Comparison of ENCODE assay signal across 16 mouse cellular contexts in genomic region chr16:90635216-90635615, GRCm38 (mm10).
DNase-seq lines count a peak whose midpoint lies in the region; ATAC-seq and TF ChIP-seq lines count a peak whose summit lies in the region.
"Had no signal": no experiment of that assay in that cellular context is flagged by ENCODE, and none has a peak within 500 bp of the region (broad histone marks: within the 10 kb centered on the region; RNA-seq: fewer than 3 reads in every experiment).

No protein-coding gene starts in this region.

- H3K4me2 ChIP-seq in heart, embryonic 12.5 days: no peak overlapping the region
- no peak overlapping the region for H3K4me2 ChIP-seq in liver, embryonic 12.5 days
- H3K4me2 ChIP-seq: heart, embryonic 13.5 days; lung, embryonic 15.5 days; neural tube, embryonic 12.5 days had no signal

- H3K79me2 ChIP-seq in liver, adult 2 months (ENCODE audit: control insufficient read depth, insufficient read depth, low read length): no peaks in the 10 kb centered on the region

- H3K36me3 ChIP-seq in heart, embryonic 12.5 days: no peaks in the 10 kb centered on the region
- no peaks in the 10 kb centered on the region for H3K36me3 ChIP-seq in liver, adult 2 months (ENCODE audit: control insufficient read depth, insufficient read depth, low read length)
- H3K36me3 ChIP-seq in liver, embryonic 12.5 days: no peaks in the 10 kb centered on the region
- no peaks in the 10 kb centered on the region for H3K36me3 ChIP-seq in E14TG2a.4 (ENCODE audit: insufficient read depth, low read length)
- H3K36me3 ChIP-seq in embryonic facial prominence, embryonic 10.5 days (replicated peaks): no peaks in the 10 kb centered on the region
- H3K36me3 ChIP-seq: heart, embryonic 13.5 days; lung, embryonic 15.5 days; neural tube, embryonic 12.5 days had no signal

- peaks cover 5% of the 10 kb centered on the region for H3K4me1 ChIP-seq in heart, embryonic 12.5 days (replicated peaks)
- H3K4me1 ChIP-seq in liver, adult 2 months (ENCODE audit: control insufficient read depth, insufficient read depth, low read length): no peaks in the 10 kb centered on the region
- H3K4me1 ChIP-seq in liver, embryonic 12.5 days: no peaks in the 10 kb centered on the region
- no peaks in the 10 kb centered on the region for H3K4me1 ChIP-seq in E14TG2a.4 (replicated peaks; ENCODE audit: low read depth, low read length)
- H3K4me1 ChIP-seq in embryonic facial prominence, embryonic 10.5 days: peaks cover 13% of the 10 kb centered on the region
- H3K4me1 ChIP-seq: neural tube, embryonic 12.5 days had no signal

- peak; percentile 83 for DNase-seq in heart, adult 11 months
- DNase-seq in liver, adult 2 months (ENCODE audit: extremely low read depth, low read depth, low spot score): no peak
- peak; percentile 10 for DNase-seq in embryonic facial prominence, embryonic 10.5 days (ENCODE audit: low spot score)
- no peak for DNase-seq in testis, postnatal 14 days (ENCODE audit: low spot score)
- DNase-seq: cerebellum, adult 9-10 months; gastrocnemius, postnatal 14 days; heart, postnatal 4 days; kidney, postnatal 36 days; right cerebral cortex, postnatal 14 days had no signal

- no peak overlapping the region for H3K27ac ChIP-seq in heart, embryonic 12.5 days (ENCODE audit: poor library complexity, severe bottlenecking)
- H3K27ac ChIP-seq in liver, adult 2 months (replicated peaks; ENCODE audit: insufficient read depth, low read depth, low read length): no peak overlapping the region
- H3K27ac ChIP-seq in liver, embryonic 12.5 days: no peak overlapping the region
- H3K27ac ChIP-seq in embryonic facial prominence, embryonic 10.5 days (replicated peaks): no peak overlapping the region
- H3K27ac ChIP-seq: heart, embryonic 13.5 days; lung, embryonic 15.5 days; neural tube, embryonic 12.5 days had no signal

- 40% methylated on average over 12 of the region's 12 CpGs for WGBS in heart, embryonic 12.5 days
- 32% methylated on average over 12 of the region's 12 CpGs for WGBS in liver, adult 2 months
- 39% methylated on average over 12 of the region's 12 CpGs for WGBS in liver, embryonic 12.5 days (ENCODE audit: insufficient replicate concordance)
- WGBS in embryonic facial prominence, embryonic 10.5 days: 37% methylated on average over 12 of the region's 12 CpGs

- ATAC-seq in heart, embryonic 12.5 days (ENCODE audit: insufficient number of reproducible peaks, low FRiP score): no peak
- ATAC-seq in liver, embryonic 12.5 days: no peak
- ATAC-seq: forebrain, embryonic 16.5 days had no signal

- H3K4me3 ChIP-seq in heart, embryonic 12.5 days: no peak overlapping the region
- H3K4me3 ChIP-seq in liver, adult 2 months (ENCODE audit: insufficient read depth, low read depth, low read length): no peak overlapping the region
- H3K4me3 ChIP-seq in liver, embryonic 12.5 days: no peak overlapping the region
- H3K4me3 ChIP-seq in E14TG2a.4 (replicated peaks; ENCODE audit: low read length): no peak overlapping the region
- no peak overlapping the region for H3K4me3 ChIP-seq in embryonic facial prominence, embryonic 10.5 days
- H3K4me3 ChIP-seq: heart, embryonic 13.5 days; lung, embryonic 15.5 days; neural tube, embryonic 12.5 days had no signal

- no peak for TF ChIP-seq POLR2A in liver, adult 2 months (IDR thresholded peaks at IDR 0.05; ENCODE audit: extremely low read depth, insufficient read depth, low read length)

- H3K9ac ChIP-seq in heart, embryonic 12.5 days: no peak overlapping the region
- H3K9ac ChIP-seq in liver, adult 2 months (ENCODE audit: low read depth, low read length): no peak overlapping the region
- H3K9ac ChIP-seq in liver, embryonic 12.5 days: no peak overlapping the region
- H3K9ac ChIP-seq: heart, embryonic 13.5 days; lung, embryonic 15.5 days; neural tube, embryonic 12.5 days had no signal

- peak; percentile 57 for TF ChIP-seq CTCF in liver, adult 2 months (IDR thresholded peaks at IDR 0.05; ENCODE audit: low read depth, low read length)
- TF ChIP-seq CTCF in E14TG2a.4 (conservative IDR thresholded peaks at IDR 0.05; ENCODE audit: low read length): peak; percentile 19

- no peaks in the 10 kb centered on the region for H3K27me3 ChIP-seq in heart, embryonic 12.5 days (replicated peaks)
- no peaks in the 10 kb centered on the region for H3K27me3 ChIP-seq in liver, adult 2 months (ENCODE audit: control insufficient read depth, insufficient read depth, low read length)
- H3K27me3 ChIP-seq in liver, embryonic 12.5 days (replicated peaks): no peaks in the 10 kb centered on the region
- H3K27me3 ChIP-seq in E14TG2a.4 (ENCODE audit: insufficient read depth, low read length): no peaks in the 10 kb centered on the region; the same call in 1 of the 2 replicates
- H3K27me3 ChIP-seq in embryonic facial prominence, embryonic 10.5 days (replicated peaks; ENCODE audit: low read depth, poor library complexity, severe bottlenecking): no peaks in the 10 kb centered on the region; the same call in 1 of the 2 replicates
- H3K27me3 ChIP-seq: heart, embryonic 13.5 days; lung, embryonic 15.5 days; neural tube, embryonic 12.5 days had no signal

- H3K9me3 ChIP-seq in heart, embryonic 12.5 days (replicated peaks): no peaks in the 10 kb centered on the region
- no peaks in the 10 kb centered on the region for H3K9me3 ChIP-seq in liver, embryonic 12.5 days (replicated peaks)
- H3K9me3 ChIP-seq in E14TG2a.4 (ENCODE audit: low read length): peaks cover 3% of the 10 kb centered on the region; the same call in 1 of the 2 replicates
- 0 out of 2 replicates have a peak, but pooled peaks cover 2% of the 10 kb centered on the region for H3K9me3 ChIP-seq in embryonic facial prominence, embryonic 10.5 days
- H3K9me3 ChIP-seq: heart, embryonic 13.5 days; lung, embryonic 15.5 days; neural tube, embryonic 12.5 days had no signal

Comparison
In these comparisons a context has a peak if more than half of its experiments do, and no peak if none do; other contexts are left out.
1. DNase-seq: peak in heart, adult 11 months (single experiment) and embryonic facial prominence, embryonic 10.5 days (single experiment); none in liver, adult 2 months (single experiment) and testis, postnatal 14 days (single experiment).